Mouse (Mus musculus) layer of hippocampus, adult 18-20 months (tissue): ENCODE data around the gene Pak1ip1. TPM values are rescaled to one million over a fixed set of nuclear protein-coding genes. Genes with fewer than 3 reads are reported as not detected.

Source experiments
- DNase-seq, 2 experiments: peaks; one replicate each; pipeline ENCODE4 v3.0.0; 2022; ENCODE audit warnings: low spot score in 2 of 2
- total RNA-seq, 2 experiments: library from RNA; stranded (reverse); gene quantifications; 2 replicates each; pipeline ENCODE4 v1.2.3; 2021

The Pak1ip1 gene
- total RNA-seq, 2 experiments from 2014 or later: 40.6 to 41.1 TPM

- DNase-seq: no peak
Observed at GRCm38 (mm10) chr13:41002001-41002400, 1.2 kb downstream of the Pak1ip1 start.

- DNase-seq: no peak
Observed at GRCm38 (mm10) chr13:41006244-41006643, 5.4 kb downstream of the Pak1ip1 start.

- DNase-seq: no peak
Observed at GRCm38 (mm10) chr13:41008271-41008670, 7.4 kb downstream of the Pak1ip1 start.

GRCm38 (mm10) chr13:41008946-41009345 is 8.1 kb downstream of the Pak1ip1 start:
- no peak for DNase-seq

GRCm38 (mm10) chr13:41015829-41016634 is 15.2 kb downstream of the Pak1ip1 start, which contains the start of gene Tmem14c:
TSS of gene Tmem14c (plus strand) at chr13:41016292.
- DNase-seq: peak; percentile 94 to 96

- DNase-seq: no peak
Observed at GRCm38 (mm10) chr13:41016797-41017405, 16.1 kb downstream of the Pak1ip1 start.

GRCm38 (mm10) chr13:41017832-41018231 is 17.0 kb downstream of the Pak1ip1 start:
- DNase-seq: no peak

GRCm38 (mm10) chr13:41018236-41018635 is 17.4 kb downstream of the Pak1ip1 start:
- no peak for DNase-seq

GRCm38 (mm10) chr13:41018756-41019591 is 18.2 kb downstream of the Pak1ip1 start:
- DNase-seq: no peak

GRCm38 (mm10) chr13:41020494-41020893 is 19.7 kb downstream of the Pak1ip1 start:
- DNase-seq: no peak

- DNase-seq: no peak
Observed at GRCm38 (mm10) chr13:41021607-41022006, 20.8 kb downstream of the Pak1ip1 start.

- DNase-seq: no peak
Observed at GRCm38 (mm10) chr13:41022099-41022498, 21.3 kb downstream of the Pak1ip1 start.

- DNase-seq: no peak
Observed at GRCm38 (mm10) chr13:41030098-41030497, 29.3 kb downstream of the Pak1ip1 start.

GRCm38 (mm10) chr13:41042511-41042910 is 41.7 kb downstream of the Pak1ip1 start:
- DNase-seq: no peak

- DNase-seq: no peak
Observed at GRCm38 (mm10) chr13:41045901-41046300, 45.1 kb downstream of the Pak1ip1 start.

GRCm38 (mm10) chr13:41047280-41047679 is 46.5 kb downstream of the Pak1ip1 start:
- no peak for DNase-seq

GRCm38 (mm10) chr13:41051965-41052364 is 51.1 kb downstream of the Pak1ip1 start:
- DNase-seq: no peak
